Mouse (Mus musculus) lung, embryonic 16.5 days (tissue): ENCODE measurements around the gene B3gnt7. TPM values are rescaled to one million over a fixed set of nuclear protein-coding genes. Genes with fewer than 3 reads are reported as not detected.

Source experiments
- ATAC-seq: fragments of 200-750 bp; cut with Nextera tagmentation; 2 replicates; pipeline ENCODE4 v1.8.0; 2017; ENCODE audit warnings: low read depth, mild to moderate bottlenecking, moderate library complexity
- H3K27ac ChIP-seq: fragments of 300-500 bp; sonication (generic); 2 replicates; pipeline ENCODE4 v1.5.1; 2014; ENCODE audit warnings: mild to moderate bottlenecking, control low read depth, low read length
- H3K27me3 ChIP-seq: fragments of 300-500 bp; sonication (generic); 2 replicates; pipeline ENCODE4 v1.6.1; 2014; ENCODE audit warnings: low read depth, low read length, mixed read lengths; ENCODE audit not compliant: control insufficient read depth, insufficient read depth
- H3K36me3 ChIP-seq: fragments of 300-500 bp; sonication (generic); 2 replicates; pipeline ENCODE4 v1.6.1; 2014; ENCODE audit warnings: low read length; ENCODE audit not compliant: control insufficient read depth, insufficient read depth
- H3K4me1 ChIP-seq: fragments of 300-500 bp; sonication (generic); replicated peaks from 2 replicates; pipeline ENCODE4 v1.6.1; 2014; ENCODE audit warnings: low read length, mixed read lengths; ENCODE audit not compliant: control insufficient read depth, insufficient read depth
- H3K4me2 ChIP-seq: fragments of 300-500 bp; sonication (generic); 2 replicates; pipeline ENCODE4 v1.6.1; 2014; ENCODE audit warnings: low read depth, low read length, control low read depth
- H3K4me3 ChIP-seq: fragments of 300-500 bp; sonication (generic); 2 replicates; pipeline ENCODE4 v1.5.1; 2014; ENCODE audit warnings: mild to moderate bottlenecking, low read length, control low read depth
- H3K9ac ChIP-seq: fragments of 300-500 bp; sonication (generic); 2 replicates; pipeline ENCODE4 v1.6.1; 2014; ENCODE audit warnings: low read length, control low read depth
- H3K9me3 ChIP-seq: fragments of 300-500 bp; sonication (generic); 2 replicates; pipeline ENCODE4 v1.6.1; 2016; ENCODE audit warnings: low read length; ENCODE audit not compliant: control insufficient read depth
- whole genome bisulfite sequencing: fragments of 180-500 bp; shearing (Covaris S2); extraction: QIAGEN DNeasy Blood & Tissue Kit; methylation state at CpG from one replicate; pipeline ENCODE4 v1.1.7; 2014; 5-methylcytosine and 5-hydroxymethylcytosine counted together
- polyA plus RNA-seq: library from polyadenylated mRNA; unstranded; fragments of >200 nt; fragmentation: Nextera tagmentation; extraction: Ambion mirVana; gene quantifications from 2 replicates; pipeline ENCODE4 v1.2.1, GENCODE M21; 2015

The B3gnt7 gene
- polyA plus RNA-seq, 1 experiment from 2014 or later, result 4.7 TPM

DNA sequence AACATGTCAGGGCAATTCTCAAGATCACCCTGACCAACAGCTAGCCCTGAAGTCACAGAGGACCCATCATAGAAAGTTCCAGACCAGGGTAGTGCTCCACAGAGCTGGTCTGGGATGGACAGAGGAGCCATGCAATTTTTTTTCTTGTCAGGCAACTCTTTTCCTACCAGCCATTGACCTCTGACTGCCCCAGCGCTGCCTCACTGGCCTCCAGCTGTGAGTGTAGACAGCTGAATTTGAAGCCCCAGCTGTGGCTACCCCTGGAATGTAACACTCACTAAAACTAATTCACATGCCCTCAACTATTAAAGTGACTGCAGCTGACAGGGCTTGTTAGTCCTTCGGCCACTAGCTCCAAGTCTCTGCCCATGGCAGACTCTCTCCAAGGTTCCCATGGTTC is 2.5 kb upstream of the B3gnt7 start:
- Histone ChIP-seq H3K27me3 (peaks cover 11% of the 10 kb centered on the region), H3K4me1 (peaks cover 10% of the 10 kb centered on the region), H3K9me3 (no peaks in the 10 kb centered on the region), H3K4me2 (no peak overlapping the region), H3K36me3 (no peaks in the 10 kb centered on the region), H3K4me3 (no peak overlapping the region), H3K27ac (no peak overlapping the region), H3K9ac (no peak overlapping the region)
- 41% methylated on average over 2 of the region's 2 CpGs for WGBS
- ATAC-seq, result no peak

DNA sequence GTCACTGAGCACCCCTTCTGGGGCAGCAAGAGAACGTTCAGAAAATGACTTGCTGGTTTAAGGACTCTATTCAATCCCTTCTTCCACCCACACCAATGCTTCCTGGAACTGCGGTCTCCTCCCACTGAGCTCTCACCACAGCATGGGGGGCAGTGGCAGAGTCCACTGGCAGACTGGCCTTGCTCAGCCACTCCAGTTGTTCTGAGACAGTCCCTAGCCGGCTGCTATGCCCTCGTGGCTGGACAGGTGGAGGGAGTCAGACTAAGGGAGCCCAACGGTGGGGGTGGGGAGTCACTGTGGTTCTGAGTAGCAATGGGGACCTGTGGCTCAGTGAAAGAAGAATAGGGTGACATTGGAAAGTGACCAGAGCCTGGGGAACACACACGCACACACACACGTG is 1.9 kb upstream of the B3gnt7 start:
- peaks cover 11% of the 10 kb centered on the region for H3K27me3 ChIP-seq
- no peak for ATAC-seq
- H3K4me2 ChIP-seq, result no peak overlapping the region
- no peaks in the 10 kb centered on the region for H3K9me3 ChIP-seq
- 52% methylated on average over 7 of the region's 7 CpGs for WGBS
- peaks cover 10% of the 10 kb centered on the region for H3K4me1 ChIP-seq
- no peak overlapping the region for H3K9ac ChIP-seq
- no peak overlapping the region for H3K27ac ChIP-seq
- H3K4me3 ChIP-seq, result no peak overlapping the region
- H3K36me3 ChIP-seq, result no peaks in the 10 kb centered on the region

DNA sequence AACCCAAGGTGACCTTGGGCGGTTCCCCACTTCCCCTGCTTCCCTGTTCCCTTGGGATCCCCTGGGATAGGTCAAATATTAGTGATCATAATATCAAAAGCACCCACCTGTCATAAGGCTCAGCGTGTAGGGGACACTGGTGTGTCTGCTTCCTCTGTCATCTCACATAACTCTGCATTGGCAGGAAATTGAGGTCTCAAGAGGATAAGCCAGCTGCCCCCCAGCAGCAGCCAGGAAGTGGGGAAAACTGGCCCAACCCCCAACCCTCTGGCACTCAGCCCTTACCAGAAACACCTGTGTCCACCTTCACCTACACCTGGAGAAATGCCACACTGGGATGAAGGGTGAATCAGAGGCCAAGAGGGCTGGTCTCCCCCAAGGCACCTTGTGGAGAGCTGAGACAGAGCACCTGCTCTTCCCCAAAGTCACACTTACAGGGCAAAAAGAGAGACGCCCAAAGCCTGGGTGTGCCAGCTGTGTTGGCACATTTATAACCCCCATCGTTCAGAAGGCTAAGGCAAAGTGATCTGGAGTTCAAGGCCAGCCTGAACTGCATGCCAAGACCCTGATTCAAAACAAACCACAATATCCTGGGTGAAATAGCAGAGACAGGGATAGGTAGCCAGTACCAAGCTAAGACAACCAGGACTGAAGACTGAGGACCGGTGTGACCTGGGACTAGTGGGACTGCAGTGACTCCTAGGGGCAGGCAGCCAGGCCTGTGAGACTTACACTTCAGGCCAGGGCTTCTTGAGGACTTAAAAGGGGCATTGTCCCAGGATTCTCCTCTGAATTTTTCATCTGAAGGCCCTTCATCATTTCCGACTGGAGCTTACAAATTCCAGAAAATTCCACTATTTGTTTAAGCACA is 1.2 kb upstream of the B3gnt7 start:
- no peak overlapping the region for H3K4me2 ChIP-seq
- no peak overlapping the region for H3K4me3 ChIP-seq
- H3K4me1 ChIP-seq, result peaks cover 10% of the 10 kb centered on the region
- no peak overlapping the region for H3K9ac ChIP-seq
- WGBS, result 43% methylated on average over 6 of the region's 6 CpGs
- H3K27ac ChIP-seq, result no peak overlapping the region
- no peaks in the 10 kb centered on the region for H3K36me3 ChIP-seq
- no peak for ATAC-seq
- H3K27me3 ChIP-seq, result peaks cover 11% of the 10 kb centered on the region
- no peaks in the 10 kb centered on the region for H3K9me3 ChIP-seq

DNA sequence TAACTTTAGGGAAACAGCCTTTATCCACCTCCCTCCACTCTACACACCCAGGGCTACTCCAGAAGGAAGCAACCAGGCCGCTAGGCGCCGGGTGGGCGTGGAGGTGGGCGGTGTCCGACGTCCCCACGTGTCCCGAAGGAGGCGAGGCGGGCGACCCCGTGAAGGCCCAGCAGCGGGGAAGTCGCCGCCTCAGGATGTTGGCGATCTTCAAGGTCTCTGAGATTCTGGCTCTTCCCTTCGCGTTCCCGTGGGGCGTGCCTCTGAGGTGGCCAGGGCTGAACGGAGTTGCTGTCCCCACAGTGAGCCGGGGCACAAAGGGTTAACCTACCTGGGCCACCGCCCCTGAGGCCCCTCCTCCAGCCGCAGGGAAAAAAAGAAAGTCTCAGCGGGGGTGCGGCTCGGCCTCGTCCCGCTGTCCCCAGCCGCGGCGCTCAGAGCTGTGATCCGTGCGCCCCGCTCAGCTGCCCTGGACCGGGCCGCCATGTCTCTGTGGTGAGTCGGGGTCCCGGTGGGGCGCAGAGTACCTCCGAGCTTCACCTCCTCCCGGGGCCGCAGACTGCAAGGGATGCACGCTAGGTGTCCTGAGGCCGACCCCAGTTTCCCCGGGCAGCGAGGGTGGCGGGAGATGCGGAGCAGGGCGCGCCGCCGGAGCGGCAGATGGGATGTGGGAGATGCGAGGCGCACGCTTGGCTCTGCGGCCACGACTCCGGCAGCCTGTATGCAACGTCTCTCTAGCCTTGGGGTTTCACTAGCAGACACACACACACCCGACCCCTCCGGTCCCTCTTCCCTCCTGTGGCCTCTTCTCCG is 636 bp downstream of the B3gnt7 start:
- Histone ChIP-seq H3K9ac (peak overlapping the region; percentile 69), H3K4me1 (peaks cover 12% of the 10 kb centered on the region), H3K4me3 (peak overlapping the region; percentile 67), H3K9me3 (no peaks in the 10 kb centered on the region), H3K27me3 (peaks cover 11% of the 10 kb centered on the region), H3K36me3 (no peaks in the 10 kb centered on the region), H3K4me2 (peak overlapping the region; percentile 98), H3K27ac (peak overlapping the region; percentile 26; the same call in 1 of the 2 replicates)
- under 1% methylated on average over 64 of the region's 65 CpGs for WGBS
- ATAC-seq, result peak; percentile 90

DNA sequence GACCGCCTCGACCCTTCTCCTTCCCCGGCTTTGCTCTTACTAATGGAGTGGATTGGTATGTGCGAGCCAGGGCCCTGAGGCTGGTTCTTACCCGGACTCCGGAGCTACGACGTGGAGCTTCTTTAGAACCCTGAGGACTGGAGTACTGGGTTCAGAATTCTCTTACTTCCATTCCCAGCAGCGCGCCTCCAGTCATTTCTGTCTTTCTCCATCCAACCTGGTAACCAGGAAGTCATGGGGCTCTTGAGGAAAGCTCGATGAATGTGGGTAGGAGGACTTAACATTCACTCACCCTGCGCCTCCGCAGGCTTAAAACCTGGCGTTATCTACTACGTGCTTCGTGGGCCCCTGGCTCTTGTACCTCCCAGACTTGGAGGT is 1.2 kb downstream of the B3gnt7 start:
- H3K9me3 ChIP-seq, result no peaks in the 10 kb centered on the region
- peak overlapping the region; percentile 98 for H3K4me2 ChIP-seq
- H3K9ac ChIP-seq, result peak overlapping the region; percentile 69
- H3K4me1 ChIP-seq, result peaks cover 13% of the 10 kb centered on the region
- peaks cover 11% of the 10 kb centered on the region for H3K27me3 ChIP-seq
- peak; percentile 1; the same call in 1 of the 2 replicates for ATAC-seq
- H3K27ac ChIP-seq, result no peak overlapping the region
- peak overlapping the region; percentile 67 for H3K4me3 ChIP-seq
- 2% methylated on average over 16 of the region's 16 CpGs for WGBS
- H3K36me3 ChIP-seq, result no peaks in the 10 kb centered on the region

DNA sequence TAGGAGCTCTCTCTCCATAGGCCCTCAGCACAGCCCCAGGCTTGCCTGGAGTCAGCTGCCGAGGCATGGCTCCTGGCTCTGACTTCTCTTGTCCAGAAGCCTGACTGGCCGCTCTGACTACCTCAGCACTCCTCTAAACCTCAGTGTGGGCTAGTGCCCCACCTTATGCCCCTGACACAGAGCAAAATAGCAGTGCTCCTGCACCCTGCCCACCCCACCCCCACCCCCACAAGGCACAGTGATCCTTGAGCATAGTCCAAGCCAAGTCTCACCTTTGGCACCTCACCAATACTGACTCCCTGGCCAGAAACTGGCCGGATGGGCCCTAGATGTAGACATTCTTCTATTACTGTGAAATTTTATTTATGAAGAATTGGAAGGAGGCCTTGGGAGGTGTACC is 4.1 kb downstream of the B3gnt7 start:
- H3K36me3 ChIP-seq, result no peaks in the 10 kb centered on the region
- no peak overlapping the region for H3K27ac ChIP-seq
- no peak overlapping the region for H3K4me3 ChIP-seq
- peaks cover 10% of the 10 kb centered on the region for H3K4me1 ChIP-seq
- no peak overlapping the region for H3K9ac ChIP-seq
- peaks cover 11% of the 10 kb centered on the region for H3K27me3 ChIP-seq
- no peak for ATAC-seq
- H3K4me2 ChIP-seq, result no peak overlapping the region
- no peaks in the 10 kb centered on the region for H3K9me3 ChIP-seq
- WGBS, result 73% methylated on average over 3 of the region's 3 CpGs

DNA sequence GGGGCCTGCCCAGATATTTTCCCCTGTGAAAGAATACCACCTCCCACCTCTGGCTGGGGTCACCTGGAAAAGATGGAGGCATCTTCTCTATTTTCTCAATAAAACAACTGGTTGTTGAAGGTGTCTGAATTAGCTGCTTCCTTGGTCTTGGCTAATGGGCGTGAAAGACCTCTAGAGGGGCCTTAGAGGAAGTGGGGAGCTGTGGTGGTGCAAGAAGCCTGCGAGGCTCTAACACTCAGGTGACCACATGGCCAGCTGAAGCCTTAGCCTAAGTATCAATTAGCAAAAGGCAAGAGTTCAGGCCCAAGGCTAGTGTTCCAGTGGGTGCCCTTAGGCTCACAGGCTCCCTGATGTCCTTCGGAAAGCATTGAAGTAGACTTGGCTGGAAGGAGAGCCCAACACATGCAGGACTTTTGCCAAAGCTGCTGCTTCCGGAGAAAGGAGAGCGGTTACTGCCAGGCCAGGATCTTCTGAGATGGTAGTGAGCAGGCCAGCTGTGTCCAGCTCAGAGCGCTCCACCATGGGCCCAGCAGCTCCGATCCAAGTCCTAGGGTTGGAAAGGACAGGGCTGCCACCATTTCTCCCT is 4.6 kb downstream of the B3gnt7 start:
- 87% methylated on average over 7 of the region's 7 CpGs for WGBS
- Histone ChIP-seq H3K4me2 (no peak overlapping the region), H3K9me3 (no peaks in the 10 kb centered on the region), H3K36me3 (no peaks in the 10 kb centered on the region), H3K4me1 (peaks cover 10% of the 10 kb centered on the region), H3K27ac (no peak overlapping the region), H3K27me3 (peaks cover 11% of the 10 kb centered on the region), H3K4me3 (no peak overlapping the region), H3K9ac (no peak overlapping the region)
- no peak for ATAC-seq

DNA sequence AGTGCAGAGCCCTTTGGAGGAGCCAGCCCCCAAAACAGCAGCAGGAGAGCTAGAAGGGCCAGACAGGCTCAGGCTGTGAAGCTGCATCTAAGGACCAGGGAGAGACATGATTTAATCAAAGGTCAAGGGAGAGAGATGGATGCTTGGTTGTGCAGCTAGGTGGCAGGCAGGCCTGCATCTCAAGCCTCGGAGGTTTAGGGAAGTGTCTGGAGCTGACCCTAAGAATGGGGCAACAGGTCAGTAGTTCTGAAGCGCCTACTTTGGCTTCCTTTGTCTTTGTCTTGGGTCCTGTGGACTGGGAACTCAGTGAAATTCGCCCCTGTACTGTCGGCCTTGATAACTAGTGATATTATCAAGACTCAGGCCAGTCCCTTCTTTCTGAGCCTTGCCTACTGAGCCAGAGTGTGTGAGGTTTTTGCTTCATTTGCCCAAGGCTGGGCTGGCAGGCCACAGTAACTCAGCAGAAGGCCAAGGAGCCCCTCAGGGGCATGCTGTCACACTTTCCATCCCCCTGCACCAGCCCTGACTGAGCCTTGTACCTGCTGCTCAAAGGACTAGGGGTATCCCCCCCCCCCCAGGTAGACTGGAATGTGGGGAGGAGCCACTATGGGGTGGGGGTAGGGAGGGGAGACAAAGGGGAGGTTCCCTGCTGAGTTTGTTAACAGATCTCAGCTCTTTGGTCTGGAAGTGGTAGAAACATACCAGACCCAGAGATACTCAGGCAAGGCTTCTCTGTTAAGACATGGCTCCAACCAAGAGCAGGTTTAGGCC is 5.4 kb downstream of the B3gnt7 start:
- Histone ChIP-seq H3K27me3 (peaks cover 11% of the 10 kb centered on the region), H3K4me3 (no peak overlapping the region), H3K36me3 (no peaks in the 10 kb centered on the region), H3K4me1 (0 out of 2 replicates have a peak, but pooled peaks cover 3% of the 10 kb centered on the region), H3K27ac (no peak overlapping the region), H3K4me2 (no peak overlapping the region), H3K9ac (no peak overlapping the region), H3K9me3 (no peaks in the 10 kb centered on the region)
- 43% methylated on average over 4 of the region's 4 CpGs for whole genome bisulfite sequencing
- no peak for ATAC-seq
